Mouse (Mus musculus) cerebellum, adult 18-20 months (tissue): ENCODE measurements at regions not wholly inside any gene's neighbourhood (a gene's known extent, or its start where the extent isn't known, plus 50 kb on each side); places are given as distances from the start of the nearest gene placed in this dataset.
A peak's percentile ranks its signal among the peaks of the same experiment; 100 is the strongest.

ENCODE experiments used
- DNase-seq, 2 experiments: peaks; one replicate each; pipeline ENCODE4 v3.0.0; 2021

GRCm38 (mm10) chr12:118404171-118404570, 102.9 kb upstream of the Sp4 start:
- peak in 1 of 2 experiments; percentile 4 for DNase-seq

GRCm38 (mm10) chr12:118403519-118404087, 102.4 kb upstream of the Sp4 start:
- no peak for DNase-seq

- no peak for DNase-seq
These were observed 100.1 kb upstream of the Sp4 start for GRCm38 (mm10) chr12:118401377-118401776.

GRCm38 (mm10) chr12:118391654-118392053, 90.4 kb upstream of the Sp4 start:
- no peak for DNase-seq

- no peak for DNase-seq
These were observed 79.8 kb upstream of the Sp4 start for GRCm38 (mm10) chr12:118381013-118381412.

- no peak for DNase-seq
These were observed 76.7 kb upstream of the Sp4 start for GRCm38 (mm10) chr12:118377898-118378297.

- DNase-seq: no peak
These were observed 75.6 kb upstream of the Sp4 start for GRCm38 (mm10) chr12:118376521-118377493.

- DNase-seq: no peak
These were observed 72.0 kb upstream of the Sp4 start for GRCm38 (mm10) chr12:118373250-118373649.

- no peak for DNase-seq
These were observed 70.7 kb upstream of the Sp4 start for GRCm38 (mm10) chr12:118371905-118372304.

- DNase-seq: no peak
These were observed 66.3 kb upstream of the Sp4 start for GRCm38 (mm10) chr12:118367307-118368076.

- DNase-seq: no peak
These were observed 51.6 kb upstream of the Sp4 start for GRCm38 (mm10) chr12:118352866-118353265.

- DNase-seq: no peak
These were observed 50.2 kb upstream of the Sp4 start for GRCm38 (mm10) chr12:118351421-118351820.
